Comparison of ENCODE assay signal across 14 mouse cellular contexts in the genomic region with DNA sequence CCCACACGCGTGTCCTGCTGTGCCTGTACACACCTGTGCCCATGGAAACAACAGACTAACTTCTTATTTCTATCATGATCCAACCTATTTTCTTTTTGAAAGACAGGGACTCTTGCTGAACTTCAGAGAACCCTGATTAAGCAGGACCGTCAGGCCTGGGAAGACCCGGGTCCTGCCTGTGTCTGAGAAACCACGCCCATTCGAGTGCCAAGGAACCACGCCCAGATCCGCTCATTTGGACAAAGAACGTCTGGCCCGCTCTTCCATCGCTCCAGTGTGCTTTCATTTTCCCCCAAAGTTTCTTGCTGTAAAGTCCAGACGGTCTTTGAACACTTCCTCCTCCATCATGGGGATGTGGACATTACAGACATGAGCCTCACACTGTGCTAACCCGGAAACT. TPM values are rescaled to one million over a fixed set of nuclear protein-coding genes. Genes with fewer than 3 reads are reported as not detected.
DNase-seq lines count a peak whose midpoint lies in the region; ATAC-seq and TF ChIP-seq lines count a peak whose summit lies in the region.
"Had no signal": no experiment of that assay in that cellular context is flagged by ENCODE, and none has a peak within 500 bp of the region (broad histone marks: within the 10 kb centered on the region; RNA-seq: fewer than 3 reads in every experiment).

No protein-coding gene starts in this region.

- H3K27ac ChIP-seq in hindbrain, embryonic 16.5 days (ENCODE audit: low read depth, low read length) = no peak overlapping the region
- H3K27ac ChIP-seq in hindbrain, embryonic 11.5 days (ENCODE audit: low read depth, low read length) = no peak overlapping the region
- no peak overlapping the region for H3K27ac ChIP-seq in ES-Bruce4 (ENCODE audit: insufficient read depth, low read length)
- H3K27ac ChIP-seq in ES-E14 (ENCODE audit: insufficient read depth, low read depth, low read length, poor library complexity, severe bottlenecking) = no peak overlapping the region
- no peak overlapping the region for H3K27ac ChIP-seq in intestine, embryonic 15.5 days
- H3K27ac ChIP-seq: left cerebral cortex, adult 2 months; liver, embryonic 13.5 days; neural tube, embryonic 15.5 days had no signal

- no peak overlapping the region for H3K9ac ChIP-seq in hindbrain, embryonic 16.5 days (ENCODE audit: low read depth, low read length)
- H3K9ac ChIP-seq in hindbrain, embryonic 11.5 days (ENCODE audit: low read depth, low read length) = no peak overlapping the region
- H3K9ac ChIP-seq in ES-Bruce4 (ENCODE audit: low read depth, poor library complexity, severe bottlenecking) (0 out of 2 replicates have a peak overlapping the region, but pooled peaks have one; percentile 30), ES-E14 (ENCODE audit: insufficient read depth, low read depth, low read length, poor library complexity, severe bottlenecking) (no peak overlapping the region)
- no peak overlapping the region for H3K9ac ChIP-seq in intestine, embryonic 15.5 days
- H3K9ac ChIP-seq: liver, embryonic 13.5 days; neural tube, embryonic 15.5 days had no signal

- 66% methylated on average over 13 of the region's 13 CpGs for WGBS in hindbrain, embryonic 16.5 days
- 68% methylated on average over 13 of the region's 13 CpGs for WGBS in hindbrain, embryonic 11.5 days
- WGBS in intestine, embryonic 15.5 days = 60% methylated on average over 13 of the region's 13 CpGs

- H3K4me2 ChIP-seq in hindbrain, embryonic 16.5 days (ENCODE audit: low read length) = 0 out of 2 replicates have a peak overlapping the region, but pooled peaks have one; percentile 25
- no peak overlapping the region; the same call in 1 of the 2 replicates for H3K4me2 ChIP-seq in hindbrain, embryonic 11.5 days (replicated peaks; ENCODE audit: low read depth, low read length)
- H3K4me2 ChIP-seq in intestine, embryonic 15.5 days (replicated peaks) = 0 out of 2 replicates have a peak overlapping the region, but pooled peaks have one; percentile 9
- H3K4me2 ChIP-seq: liver, embryonic 13.5 days; neural tube, embryonic 15.5 days had no signal

- in situ Hi-C loops in ES-E14 (cut with MboI; ENCODE audit: low sequenced_read_pairs in 2 of 2, unreplicated experiment in 2 of 2) = no loop called here

- ATAC-seq in hindbrain, embryonic 16.5 days = no peak
- no peak for ATAC-seq in hindbrain, embryonic 11.5 days (ENCODE audit: low FRiP score)
- ATAC-seq in intestine, embryonic 15.5 days = no peak
- ATAC-seq in megakaryocyte-erythroid progenitor cell, adult 5-6 weeks (replicated peaks; ENCODE audit: low FRiP score, low TSS enrichment, poor library complexity, severe bottlenecking) = no peak
- ATAC-seq: inflammation-experienced regulatory T-cells, adult 6 months had no signal

- TF ChIP-seq POLR2A in ES-Bruce4 (IDR thresholded peaks at IDR 0.05; ENCODE audit: insufficient read depth, low read length) = no peak

- TF ChIP-seq EP300 in ES-Bruce4 (IDR thresholded peaks at IDR 0.05; ENCODE audit: insufficient read depth, low read depth, low read length) = no peak

- H3K4me1 ChIP-seq in hindbrain, embryonic 16.5 days (ENCODE audit: control insufficient read depth, insufficient read depth, low read depth, low read length) = 0 out of 2 replicates have a peak, but pooled peaks cover 2% of the 10 kb centered on the region
- no peaks in the 10 kb centered on the region for H3K4me1 ChIP-seq in hindbrain, embryonic 11.5 days (replicated peaks; ENCODE audit: control insufficient read depth, insufficient read depth, low read length)
- H3K4me1 ChIP-seq in ES-Bruce4 (ENCODE audit: control insufficient read depth, insufficient read depth, low read length) (no peaks in the 10 kb centered on the region), ES-E14 (ENCODE audit: control insufficient read depth in 2 of 2, insufficient read depth in 2 of 2, low read length in 2 of 2, poor library complexity in 1 of 2) (peaks cover under 1 to 9% of the 10 kb centered on the region in 2 experiments; a peak in 3 of 4 replicates)
- H3K4me1 ChIP-seq in intestine, embryonic 15.5 days (replicated peaks) = no peaks in the 10 kb centered on the region
- H3K4me1 ChIP-seq: liver, embryonic 13.5 days had no signal

- H3K4me3 ChIP-seq in hindbrain, embryonic 16.5 days (ENCODE audit: low read length) = no peak overlapping the region
- no peak overlapping the region for H3K4me3 ChIP-seq in hindbrain, embryonic 11.5 days (ENCODE audit: low read depth, low read length)
- H3K4me3 ChIP-seq in ES-Bruce4 (ENCODE audit: low read depth, low read length) = no peak overlapping the region
- no peak overlapping the region for H3K4me3 ChIP-seq in ES-E14 (ENCODE audit: insufficient read depth in 1 of 2, low read depth in 1 of 2, low read length in 2 of 2, poor library complexity in 1 of 2, severe bottlenecking in 1 of 2)
- no peak overlapping the region for H3K4me3 ChIP-seq in intestine, embryonic 15.5 days (replicated peaks)
- H3K4me3 ChIP-seq: left cerebral cortex, adult 2 months; liver, embryonic 13.5 days; neural tube, embryonic 15.5 days had no signal

- H3K9me3 ChIP-seq in hindbrain, embryonic 16.5 days (ENCODE audit: control insufficient read depth, low read length) = no peaks in the 10 kb centered on the region
- no peaks in the 10 kb centered on the region for H3K9me3 ChIP-seq in hindbrain, embryonic 11.5 days (ENCODE audit: control insufficient read depth, low read length)
- H3K9me3 ChIP-seq in ES-Bruce4 (replicated peaks; ENCODE audit: control insufficient read depth, insufficient read depth, low read length, poor library complexity, severe bottlenecking) = no peaks in the 10 kb centered on the region
- H3K9me3 ChIP-seq in ES-E14 (ENCODE audit: control insufficient read depth, insufficient read depth, low read depth, low read length) = no peaks in the 10 kb centered on the region
- no peaks in the 10 kb centered on the region for H3K9me3 ChIP-seq in intestine, embryonic 15.5 days
- H3K9me3 ChIP-seq: liver, embryonic 13.5 days; neural tube, embryonic 15.5 days had no signal

- H3K27me3 ChIP-seq in hindbrain, embryonic 16.5 days (replicated peaks; ENCODE audit: control insufficient read depth, insufficient read depth, low read length) = no peaks in the 10 kb centered on the region
- no peaks in the 10 kb centered on the region for H3K27me3 ChIP-seq in hindbrain, embryonic 11.5 days (ENCODE audit: control insufficient read depth, insufficient read depth, low read length)
- H3K27me3 ChIP-seq in ES-Bruce4 (ENCODE audit: control insufficient read depth, insufficient read depth, low read length, poor library complexity, severe bottlenecking) = no peaks in the 10 kb centered on the region
- no peaks in the 10 kb centered on the region for H3K27me3 ChIP-seq in intestine, embryonic 15.5 days (replicated peaks)
- H3K27me3 ChIP-seq: liver, embryonic 13.5 days; neural tube, embryonic 15.5 days had no signal

- no peaks in the 10 kb centered on the region for H3K36me3 ChIP-seq in hindbrain, embryonic 16.5 days (ENCODE audit: control insufficient read depth, insufficient read depth, low read length)
- no peaks in the 10 kb centered on the region for H3K36me3 ChIP-seq in hindbrain, embryonic 11.5 days (ENCODE audit: control insufficient read depth, insufficient read depth, low read length)
- no peaks in the 10 kb centered on the region for H3K36me3 ChIP-seq in ES-Bruce4 (ENCODE audit: control insufficient read depth, insufficient read depth, low read length, poor library complexity, severe bottlenecking)
- no peaks in the 10 kb centered on the region for H3K36me3 ChIP-seq in ES-E14 (ENCODE audit: control insufficient read depth, insufficient read depth, low read length, poor library complexity, severe bottlenecking)
- H3K36me3 ChIP-seq in intestine, embryonic 15.5 days = no peaks in the 10 kb centered on the region
- H3K36me3 ChIP-seq: liver, embryonic 13.5 days; neural tube, embryonic 15.5 days had no signal

- DNase-seq in hindbrain, embryonic 11.5 days (ENCODE audit: low spot score) = no peak
- peak; percentile 47 for DNase-seq in ES-E14 (ENCODE audit: low read depth, low spot score)
- DNase-seq in layer of hippocampus, adult 9-10 months (ENCODE audit: low spot score) = no peak
- DNase-seq: adrenal gland, postnatal 25 days; liver, embryonic 13.5 days; thymus, postnatal 25 days had no signal

- TF ChIP-seq CTCF in ES-Bruce4 (IDR thresholded peaks at IDR 0.05; ENCODE audit: low read depth, low read length) = no peak

TF ChIP-seq in ES-E14, 5 proteins besides CTCF, POLR2A, EP300 and RAD21:
- no peak for TF ChIP-seq CHD2 (IDR thresholded peaks at IDR 0.05; ENCODE audit: low read depth, low read length)
- no peak for TF ChIP-seq HCFC1 (IDR thresholded peaks at IDR 0.05; ENCODE audit: borderline replicate concordance, insufficient read depth, low read length)
- TF ChIP-seq MAFK (IDR thresholded peaks at IDR 0.05; ENCODE audit: insufficient read depth, low read depth, low read length) = no peak
- no peak for TF ChIP-seq ZC3H11A (IDR thresholded peaks at IDR 0.05; ENCODE audit: borderline replicate concordance, low read depth, low read length)
- TF ChIP-seq ZNF384 (IDR thresholded peaks at IDR 0.05; ENCODE audit: low read depth, low read length) = no peak

RNA-seq across cellular contexts. Expression of a gene that starts 26.8 kb away (rescaled TPM):
- polyA plus RNA-seq in hindbrain, embryonic 16.5 days (2015; fragmentation: Nextera tagmentation; extraction: Ambion mirVana) = 24.2 and 26.1 TPM in 2 replicates
- polyA plus RNA-seq in hindbrain, embryonic 11.5 days (2014; fragmentation: Nextera tagmentation; extraction: Ambion mirVana) = 30.4 and 49.8 TPM in 2 replicates
- 19.2 and 25.9 TPM in 2 replicates for polyA plus RNA-seq in ES-Bruce4 (2011; ENCODE audit: insufficient read depth, insufficient read length, low read depth, missing spikeins)
- total RNA-seq in ES-E14 (2012; rRNA removed) = 33.5 and 53.0 TPM in 2 replicates
- 15.5 and 16.4 TPM in 2 replicates for polyA plus RNA-seq in intestine, embryonic 15.5 days (2015; fragmentation: Nextera tagmentation; extraction: Ambion mirVana)
- total RNA-seq in megakaryocyte-erythroid progenitor cell, adult 5-6 weeks (2014; fragmentation: Nextera tagmentation) = not detected in 2 replicates
- not detected in 2 replicates for total RNA-seq in megakaryocyte-erythroid progenitor cell, adult 5-6 weeks (2017)
- total RNA-seq: megakaryocyte progenitor cell, adult 5-6 weeks had no signal
- polyA plus RNA-seq: inflammation-experienced regulatory T-cells, adult 6 months had no signal
